In the genomic region with DNA sequence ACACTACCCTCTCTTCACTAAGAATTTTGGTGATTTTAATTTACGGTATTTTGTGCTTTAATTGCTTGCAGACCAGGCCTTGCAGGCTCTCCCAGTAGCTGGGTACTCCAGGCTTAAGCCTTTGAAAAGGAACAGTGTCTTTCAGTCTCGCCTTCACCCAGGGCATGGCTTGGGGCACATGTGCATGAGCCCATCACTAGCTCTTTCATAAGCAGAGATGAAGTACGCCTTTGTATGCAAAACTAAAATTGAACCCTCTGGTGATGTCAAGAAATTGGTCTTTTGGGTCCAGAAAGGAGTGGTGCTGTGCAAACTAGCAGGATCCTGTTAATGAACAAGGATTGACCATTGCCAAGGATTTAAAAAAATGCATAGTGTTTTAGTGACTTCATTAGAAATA, we compare ENCODE assay signal across 26 mouse cellular contexts. TPM values are rescaled to one million over a fixed set of nuclear protein-coding genes. Genes with fewer than 3 reads are reported as not detected.
DNase-seq lines count a peak whose midpoint lies in the region; ATAC-seq and TF ChIP-seq lines count a peak whose summit lies in the region.
"Had no signal": no experiment of that assay in that cellular context is flagged by ENCODE, and none has a peak within 500 bp of the region (broad histone marks: within the 10 kb centered on the region; RNA-seq: fewer than 3 reads in every experiment).

No protein-coding gene starts in this region.

- H3K4me3 ChIP-seq in layer of hippocampus, adult 2 months = no peak overlapping the region
- H3K4me3 ChIP-seq in embryonic facial prominence, embryonic 10.5 days = no peak overlapping the region
- no peak overlapping the region for H3K4me3 ChIP-seq in limb, embryonic 15.5 days
- H3K4me3 ChIP-seq: embryonic facial prominence, embryonic 15.5 days; forebrain, embryonic 12.5 days; heart, embryonic 15.5 days; kidney, embryonic 15.5 days; left cerebral cortex, adult 2 months; midbrain, embryonic 12.5 days; myocyte had no signal

- H3K9ac ChIP-seq in limb, embryonic 15.5 days = no peak overlapping the region
- H3K9ac ChIP-seq: embryonic facial prominence, embryonic 15.5 days; forebrain, embryonic 12.5 days; heart, embryonic 15.5 days; kidney, embryonic 15.5 days; liver, postnatal 0 days; midbrain, embryonic 12.5 days had no signal

- H3K4me1 ChIP-seq in embryonic facial prominence, embryonic 10.5 days = peaks cover 13% of the 10 kb centered on the region
- 0 out of 2 replicates have a peak, but pooled peaks cover 2% of the 10 kb centered on the region for H3K4me1 ChIP-seq in limb, embryonic 15.5 days
- H3K4me1 ChIP-seq: embryonic facial prominence, embryonic 15.5 days; forebrain, embryonic 12.5 days; heart, embryonic 15.5 days; kidney, embryonic 15.5 days; midbrain, embryonic 12.5 days had no signal

- peak; percentile 65; the same call in 1 of the 2 replicates for ATAC-seq in limb, embryonic 15.5 days (ENCODE audit: insufficient number of reproducible peaks, low FRiP score, low TSS enrichment, low read depth)
- ATAC-seq: liver, postnatal 0 days had no signal

- H3K27ac ChIP-seq in layer of hippocampus, adult 2 months = peak overlapping the region; percentile 79
- peak overlapping the region; percentile 55; the same call in 1 of the 2 replicates for H3K27ac ChIP-seq in embryonic facial prominence, embryonic 10.5 days (replicated peaks)
- H3K27ac ChIP-seq in limb, embryonic 15.5 days = peak overlapping the region; percentile 57
- H3K27ac ChIP-seq: embryonic facial prominence, embryonic 15.5 days; forebrain, embryonic 12.5 days; heart, embryonic 15.5 days; kidney, embryonic 15.5 days; midbrain, embryonic 12.5 days had no signal

- H3K27me3 ChIP-seq in embryonic facial prominence, embryonic 10.5 days (replicated peaks; ENCODE audit: low read depth, poor library complexity, severe bottlenecking) = no peaks in the 10 kb centered on the region
- H3K27me3 ChIP-seq in limb, embryonic 15.5 days = no peaks in the 10 kb centered on the region
- H3K27me3 ChIP-seq: embryonic facial prominence, embryonic 15.5 days; forebrain, embryonic 12.5 days; heart, embryonic 15.5 days; kidney, embryonic 15.5 days; midbrain, embryonic 12.5 days had no signal

- no peaks in the 10 kb centered on the region for H3K9me3 ChIP-seq in embryonic facial prominence, embryonic 10.5 days
- no peaks in the 10 kb centered on the region for H3K9me3 ChIP-seq in limb, embryonic 15.5 days
- H3K9me3 ChIP-seq: embryonic facial prominence, embryonic 15.5 days; forebrain, embryonic 12.5 days; heart, embryonic 15.5 days; kidney, embryonic 15.5 days; midbrain, embryonic 12.5 days had no signal

- H3K4me2 ChIP-seq in limb, embryonic 15.5 days = no peak overlapping the region
- H3K4me2 ChIP-seq: embryonic facial prominence, embryonic 15.5 days; forebrain, embryonic 12.5 days; heart, embryonic 15.5 days; kidney, embryonic 15.5 days; midbrain, embryonic 12.5 days had no signal

- no peak for TF ChIP-seq CTCF in layer of hippocampus, adult 2 months (conservative IDR thresholded peaks at IDR 0.05)

- 41% methylated on average over 3 of the region's 3 CpGs for WGBS in embryonic facial prominence, embryonic 10.5 days
- 45% methylated on average over 3 of the region's 3 CpGs for WGBS in limb, embryonic 15.5 days

- DNase-seq in embryo, embryonic 10.5 days (ENCODE audit: low spot score) = peak; percentile 18
- DNase-seq in embryo, embryonic 11 days = no peak
- DNase-seq in layer of hippocampus, adult 2 months (ENCODE audit: low spot score in 2 of 2) = no peak
- DNase-seq in layer of hippocampus, adult 9-10 months (ENCODE audit: low spot score) = no peak
- DNase-seq in embryonic facial prominence, embryonic 10.5 days (ENCODE audit: low spot score) = peak; percentile 20
- no peak for DNase-seq in adipocyte (ENCODE audit: low spot score)
- no peak for DNase-seq in testis, postnatal 10 days (ENCODE audit: low spot score)
- DNase-seq: adrenal gland, adult 2 months; cerebellum, postnatal 10 days; heart, adult 18-20 months; liver; liver, postnatal 0 days; lung, postnatal 36 days had no signal

- H3K36me3 ChIP-seq in embryonic facial prominence, embryonic 10.5 days (replicated peaks) = peaks cover 30% of the 10 kb centered on the region
- H3K36me3 ChIP-seq in limb, embryonic 15.5 days = peaks cover 18% of the 10 kb centered on the region
- H3K36me3 ChIP-seq: forebrain, embryonic 12.5 days had no signal

RNA-seq across cellular contexts. Expression of a gene that starts 10.7 kb away (rescaled TPM):
- 10 to 100 TPM; 23.5 to 25.3 TPM for total RNA-seq in layer of hippocampus, adult 2 months (2021)
- 17.8 and 19.2 TPM in 2 replicates for polyA plus RNA-seq in embryonic facial prominence, embryonic 10.5 days (2016; fragmentation: Nextera tagmentation; extraction: Ambion mirVana)
- polyA plus RNA-seq in limb, embryonic 15.5 days (2015; fragmentation: Nextera tagmentation; extraction: Ambion mirVana) = 30.3 and 34.0 TPM in 2 replicates

RNA-seq across cellular contexts. Expression of a gene that starts 20.8 kb away (rescaled TPM):
- total RNA-seq in layer of hippocampus, adult 2 months (2021) = not detected
- 0.08 TPM in 1 of 2 replicates, not detected in the other for polyA plus RNA-seq in embryonic facial prominence, embryonic 10.5 days (2016; fragmentation: Nextera tagmentation; extraction: Ambion mirVana)
- 21.3 and 22.3 TPM in 2 replicates for polyA plus RNA-seq in limb, embryonic 15.5 days (2015; fragmentation: Nextera tagmentation; extraction: Ambion mirVana)
- total RNA-seq: gastrocnemius, adult 18-20 months; heart, adult 18-20 months; MEL; neutrophil, adult 5-6 weeks had no signal
- polyA plus RNA-seq: forebrain, embryonic 12.5 days; heart, embryonic 15.5 days; large intestine, adult 2 months; liver, postnatal 0 days; midbrain, embryonic 12.5 days; myocyte; small intestine, adult 2 months had no signal

Comparison
In these comparisons a context has a peak if more than half of its experiments do, and no peak if none do; other contexts are left out.
1. DNase-seq: peak in embryo, embryonic 10.5 days (single experiment) and embryonic facial prominence, embryonic 10.5 days (single experiment); none in embryo, embryonic 11 days (single experiment), layer of hippocampus, adult 2 months (0 of 2), layer of hippocampus, adult 9-10 months (single experiment), adipocyte (single experiment) and testis, postnatal 10 days (single experiment).
2. RNA of a gene that starts 20.8 kb away (polyA plus RNA-seq): 21.3 to 22.3 TPM in limb, embryonic 15.5 days; 0.08 TPM in embryonic facial prominence, embryonic 10.5 days; every median in the first group is over 10 times any median in the second.
3. Peak in every context shown above with its lines, with median percentiles within 50 percentile points of each other: H3K27ac ChIP-seq.